Mouse (Mus musculus): ENCODE results near the gene Fam102a. TPM values are rescaled to one million over a fixed set of nuclear protein-coding genes. Genes with fewer than 3 reads are reported as not detected.
A peak's percentile ranks its signal among the peaks of the same experiment; 100 is the strongest.

Gene Fam102a
- polyA plus RNA-seq, 1 experiment from 2014 or later: 9.5 TPM

DNA sequence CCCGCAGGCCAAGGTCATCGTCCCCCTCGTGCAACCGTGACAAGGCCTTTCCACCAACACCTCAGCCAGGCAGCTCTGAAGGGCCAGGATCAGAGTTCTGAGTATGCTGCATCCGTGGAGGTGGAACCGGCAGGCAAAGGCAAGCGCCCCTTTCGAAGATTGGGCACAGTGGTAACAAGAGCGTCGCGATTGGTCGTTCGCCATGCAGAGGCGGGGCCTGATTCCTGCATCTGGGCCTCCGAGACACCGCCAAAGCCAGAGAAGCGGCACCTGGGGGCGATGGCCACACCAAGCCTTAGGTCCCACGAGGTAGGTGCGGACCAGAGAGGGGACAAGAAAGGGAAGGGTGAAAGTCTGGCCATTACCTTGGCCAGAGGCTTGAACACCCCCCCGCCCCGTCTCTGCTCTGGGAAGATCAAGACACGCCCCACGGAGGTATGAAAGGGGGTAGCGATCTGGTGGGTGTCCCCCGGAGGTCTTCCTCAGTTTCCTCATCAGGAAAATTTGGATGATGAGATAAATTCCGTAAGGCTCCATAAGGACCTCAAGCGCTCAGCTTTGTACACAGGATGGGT, 40.5 kb downstream of the Fam102a start, which contains the start of gene 9430097D07Rik:
TSS of gene 9430097D07Rik (minus strand) at position 99 of the 575 bp plus-strand sequence.
- H3K27me3 ChIP-seq: peaks cover 17% of the 10 kb centered on the region
- H3K4me2 ChIP-seq: peak within 1 kb of the TSS; percentile 94
- 5% methylated on average over 28 of the region's 28 CpGs for WGBS
- peak within 1 kb of the TSS; percentile 54 for H3K4me3 ChIP-seq
- H3K4me1 ChIP-seq (replicated peaks): peaks cover 29% of the 10 kb centered on the region
- no peaks in the 10 kb centered on the region for H3K9me3 ChIP-seq
- peak within 1 kb of the TSS; percentile 59 for H3K9ac ChIP-seq
- peak within 1 kb of the TSS; percentile 46 for H3K27ac ChIP-seq (replicated peaks)
- H3K36me3 ChIP-seq: no peaks in the 10 kb centered on the region
- ATAC-seq (ENCODE audit: low FRiP score, low read depth): peak; percentile 81

DNA sequence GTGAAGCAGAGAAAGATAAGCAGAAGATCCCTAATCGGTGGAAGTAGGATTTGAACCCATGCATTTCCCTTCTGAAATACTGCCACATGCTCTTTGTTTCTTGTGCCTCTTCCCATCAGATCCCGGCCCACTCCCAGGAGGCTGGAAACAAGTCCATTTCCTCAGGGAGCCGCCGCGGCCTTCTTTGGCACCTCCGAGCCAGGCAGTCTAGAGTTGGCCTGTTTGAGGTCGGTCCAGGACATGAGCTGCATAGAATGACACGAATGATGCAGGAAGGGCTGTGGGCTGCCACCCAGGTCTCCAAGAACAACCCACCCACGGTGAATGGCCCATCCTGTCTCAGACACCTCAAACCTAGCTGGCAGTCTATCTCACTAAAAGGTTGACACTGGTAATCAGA, 41.4 kb downstream of the Fam102a start:
- Histone ChIP-seq H3K9ac (0 out of 2 replicates have a peak overlapping the region, but pooled peaks have one; percentile 59), H3K4me1 (replicated peaks) (peaks cover 30% of the 10 kb centered on the region), H3K4me3 (peak overlapping the region; percentile 54; the same call in 1 of the 2 replicates), H3K36me3 (no peaks in the 10 kb centered on the region), H3K27me3 (peaks cover 17% of the 10 kb centered on the region), H3K4me2 (peak overlapping the region; percentile 94; the same call in 1 of the 2 replicates), H3K27ac (replicated peaks) (no peak overlapping the region), H3K9me3 (no peaks in the 10 kb centered on the region)
- 91% methylated on average over 9 of the region's 9 CpGs for WGBS
- ATAC-seq (ENCODE audit: low FRiP score, low read depth): no peak

DNA sequence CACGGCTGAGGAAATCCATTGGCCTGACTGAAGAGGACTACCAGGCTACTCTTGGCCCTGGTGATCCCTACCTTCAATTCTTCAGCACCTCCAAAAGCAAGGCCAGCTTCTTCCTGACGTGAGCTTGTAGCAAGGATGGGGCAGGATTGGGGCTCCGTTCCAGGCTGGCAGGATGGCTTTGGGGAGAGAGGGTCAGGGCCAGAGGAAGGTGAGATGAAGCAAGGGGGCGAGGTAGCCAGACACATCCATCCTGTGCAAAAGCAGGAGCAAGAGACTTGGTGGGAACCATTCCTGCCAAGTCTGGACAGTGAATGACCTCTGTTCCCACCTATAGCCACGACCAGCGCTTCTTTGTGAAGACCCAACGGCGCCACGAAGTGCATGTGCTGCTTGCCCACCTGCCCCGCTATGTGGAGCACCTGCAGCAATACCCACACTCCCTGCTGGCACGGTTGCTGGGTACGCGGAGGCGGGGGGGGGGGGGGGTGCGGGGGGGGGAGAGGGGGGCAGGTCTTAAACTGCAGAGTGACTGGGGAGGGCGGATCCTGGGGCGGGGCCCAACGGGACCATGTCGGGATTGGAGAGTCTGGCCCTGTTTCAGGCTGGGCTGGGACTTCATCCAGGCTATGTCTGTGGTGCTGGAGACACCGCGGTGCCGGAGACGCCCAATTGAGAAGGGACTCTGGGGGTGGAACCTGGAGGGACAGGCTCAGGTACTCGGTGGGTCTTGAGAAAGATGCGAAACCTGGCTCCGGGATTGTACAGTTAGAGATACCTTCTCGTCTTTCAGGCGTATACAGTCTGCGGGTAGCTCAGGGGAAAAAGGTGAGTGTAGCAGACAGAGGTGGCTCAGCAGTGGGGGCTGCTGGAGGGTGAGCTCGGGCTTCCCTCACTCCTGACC, 43.3 kb downstream of the Fam102a start:
- no peaks in the 10 kb centered on the region for H3K9me3 ChIP-seq
- no peak overlapping the region for H3K4me3 ChIP-seq
- H3K9ac ChIP-seq: no peak overlapping the region
- peaks cover 36% of the 10 kb centered on the region for H3K4me1 ChIP-seq (replicated peaks)
- no peaks in the 10 kb centered on the region for H3K36me3 ChIP-seq
- peaks cover 17% of the 10 kb centered on the region for H3K27me3 ChIP-seq
- H3K4me2 ChIP-seq: no peak overlapping the region
- 46% methylated on average over 25 of the region's 30 CpGs for WGBS
- H3K27ac ChIP-seq (replicated peaks): no peak overlapping the region
- ATAC-seq (ENCODE audit: low FRiP score, low read depth): no peak

DNA sequence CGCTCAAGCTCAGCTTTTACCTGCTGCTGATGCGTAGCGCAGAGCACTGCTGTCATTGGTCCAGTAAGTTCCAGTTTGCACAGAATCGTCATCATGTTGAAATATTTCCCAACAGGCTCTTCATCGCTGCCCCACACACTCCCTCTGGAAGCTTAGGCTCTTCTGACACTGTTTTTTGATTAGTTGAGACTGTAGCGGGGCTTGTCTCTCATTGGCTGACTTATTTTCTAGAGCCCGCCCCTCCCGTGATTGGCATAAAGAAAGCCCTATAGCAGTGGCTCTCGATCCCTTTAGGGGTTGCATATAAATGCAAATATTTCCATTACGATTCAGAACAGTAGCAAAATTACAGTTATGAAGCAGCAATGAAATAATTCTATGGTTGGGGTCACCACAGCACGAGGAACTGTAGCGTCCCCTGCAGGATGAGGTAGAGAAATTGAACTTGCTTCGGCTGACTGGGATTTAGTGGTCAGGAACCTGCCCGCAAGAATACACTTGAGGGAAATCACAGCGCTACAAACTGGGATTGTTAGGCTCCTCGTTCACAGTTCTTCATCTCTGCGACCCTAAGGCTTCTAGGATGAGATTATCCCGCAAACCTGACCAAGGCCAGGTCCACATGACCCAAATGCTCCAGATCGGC, 46.4 kb downstream of the Fam102a start:
- H3K4me3 ChIP-seq: peak overlapping the region; percentile 34
- H3K27ac ChIP-seq (replicated peaks): peak overlapping the region; percentile 39; the same call in 1 of the 2 replicates
- H3K9ac ChIP-seq: no peak overlapping the region
- H3K4me2 ChIP-seq: peak overlapping the region; percentile 50
- peaks cover 24% of the 10 kb centered on the region for H3K4me1 ChIP-seq (replicated peaks)
- H3K27me3 ChIP-seq: peaks cover 17% of the 10 kb centered on the region
- 26% methylated on average over 19 of the region's 19 CpGs for WGBS
- ATAC-seq (ENCODE audit: low FRiP score, low read depth): peak; percentile 60
- no peaks in the 10 kb centered on the region for H3K9me3 ChIP-seq
- no peaks in the 10 kb centered on the region for H3K36me3 ChIP-seq

DNA sequence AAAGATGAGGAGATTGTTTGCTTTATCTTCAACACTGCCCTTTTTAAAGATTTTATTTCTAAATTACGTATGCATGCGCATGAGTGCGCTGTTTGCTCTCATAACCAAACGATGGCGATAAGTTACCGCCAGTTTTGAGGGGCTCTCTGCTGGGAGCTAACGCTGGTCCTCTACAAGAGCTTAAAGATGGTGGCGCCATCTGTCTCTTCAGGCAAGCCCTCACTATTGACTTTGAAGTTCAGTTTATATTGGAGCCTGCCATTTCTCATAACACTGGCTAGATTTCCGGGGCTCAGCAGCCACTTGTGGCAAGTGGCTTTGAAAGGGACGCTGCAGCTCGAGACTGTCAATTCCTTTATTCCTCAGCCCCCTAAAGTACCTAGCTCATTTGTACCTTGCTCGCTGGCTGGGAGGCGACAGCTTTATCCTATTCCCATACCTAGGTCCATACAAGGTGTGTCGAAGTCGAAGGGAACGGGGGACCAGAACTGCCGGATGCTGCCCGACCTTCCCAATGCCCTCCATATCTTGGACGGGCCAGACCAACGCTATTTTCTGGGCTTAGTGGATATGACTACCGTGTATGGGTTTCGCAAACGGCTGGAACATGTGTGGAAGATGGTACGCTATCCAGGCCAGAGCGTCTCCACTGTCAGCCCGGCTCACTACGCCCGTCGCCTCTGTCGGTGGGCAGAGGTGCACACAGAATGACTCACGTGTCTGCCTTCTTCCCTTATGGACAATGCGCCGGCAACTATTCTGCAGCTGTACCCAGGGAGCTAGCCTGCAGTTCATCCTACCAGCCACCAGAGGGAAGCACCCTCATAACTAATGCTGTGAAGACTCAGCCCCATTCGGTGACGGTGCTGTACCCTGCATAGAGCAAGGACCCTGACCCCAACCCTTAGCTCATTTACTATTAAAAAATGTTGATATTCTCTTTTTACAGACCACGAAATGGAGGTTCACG, 48.0 kb downstream of the Fam102a start:
- 14% methylated on average over 37 of the region's 37 CpGs for WGBS

DNA sequence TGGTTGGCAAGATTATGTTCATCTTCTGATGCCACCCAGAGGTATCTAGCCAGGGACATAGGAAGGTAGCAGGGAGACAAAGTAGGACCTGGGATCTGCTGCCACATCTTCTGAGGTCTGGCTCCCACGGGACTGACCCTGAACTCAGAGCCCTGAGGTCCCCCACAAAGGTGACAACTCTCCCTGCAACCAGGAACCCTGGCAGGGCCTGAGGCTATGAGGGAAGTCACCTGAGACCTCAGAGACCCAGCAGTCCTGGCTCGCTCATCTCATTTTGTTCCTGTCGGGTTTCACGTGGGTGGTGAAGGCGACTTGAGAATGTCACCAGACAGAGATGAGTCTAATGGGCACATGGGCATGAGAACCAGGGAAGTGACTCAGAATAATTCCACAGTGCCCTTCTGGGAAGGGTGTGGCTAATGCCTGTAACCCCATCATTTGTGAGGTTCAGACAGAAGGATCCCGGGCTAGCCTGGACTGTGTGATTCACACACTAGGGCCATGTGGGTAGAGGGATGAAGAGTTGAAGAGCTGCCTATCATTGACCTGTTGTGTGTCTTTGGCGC, 50.1 kb downstream of the Fam102a start:
- ATAC-seq (ENCODE audit: low FRiP score, low read depth): no peak
- Histone ChIP-seq H3K27ac (replicated peaks) (no peak overlapping the region), H3K27me3 (no peaks in the 10 kb centered on the region), H3K4me1 (replicated peaks) (peaks cover 57% of the 10 kb centered on the region), H3K9me3 (no peaks in the 10 kb centered on the region), H3K36me3 (no peaks in the 10 kb centered on the region), H3K4me2 (no peak overlapping the region), H3K9ac (no peak overlapping the region), H3K4me3 (no peak overlapping the region)
- WGBS: 83% methylated on average over 7 of the region's 7 CpGs

More for the DNA sequence above, 48.0 kb downstream of the Fam102a start:
- H3K9ac ChIP-seq: peak overlapping the region; percentile 6; the same call in 1 of the 2 replicates
- peaks cover 38% of the 10 kb centered on the region for H3K4me1 ChIP-seq (replicated peaks)
- ATAC-seq (ENCODE audit: low FRiP score, low read depth): peak; percentile 73
- H3K27ac ChIP-seq (replicated peaks): peak overlapping the region; percentile 58
- no peaks in the 10 kb centered on the region for H3K9me3 ChIP-seq
- peak overlapping the region; percentile 56 for H3K4me2 ChIP-seq
- peak overlapping the region; percentile 19 for H3K4me3 ChIP-seq
- peaks cover 9% of the 10 kb centered on the region for H3K27me3 ChIP-seq
- no peaks in the 10 kb centered on the region for H3K36me3 ChIP-seq

DNA sequence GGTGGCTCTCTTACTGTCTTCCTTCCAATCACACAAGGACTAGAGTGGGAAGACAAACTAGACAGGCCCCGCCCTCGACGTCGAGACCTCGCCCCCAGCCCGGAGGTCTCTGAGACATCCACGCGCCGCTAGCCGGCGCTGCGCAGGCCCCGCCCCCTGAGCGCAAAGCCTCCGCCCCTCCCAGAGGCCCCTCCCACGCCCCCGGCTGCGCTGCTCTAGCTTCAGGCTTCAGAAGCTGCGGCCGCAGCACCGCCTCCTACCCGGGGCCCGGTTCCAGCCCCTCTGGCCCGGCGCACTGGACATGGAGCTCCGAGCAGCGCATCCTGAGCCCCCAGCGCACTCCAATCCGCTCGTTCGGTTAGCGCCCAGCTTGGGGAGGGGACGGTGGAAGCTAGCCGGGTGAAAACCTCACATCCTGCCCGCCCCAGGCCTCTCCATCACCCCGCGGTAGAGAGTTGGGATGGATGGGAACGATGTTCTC, 51.8 kb downstream of the Fam102a start, which contains the start of gene St6galnac4:
TSS of gene St6galnac4 (plus strand) at position 225 of the 481 bp plus-strand sequence.
- H3K36me3 ChIP-seq: no peaks in the 10 kb centered on the region
- peak; percentile 83 for ATAC-seq (ENCODE audit: low FRiP score, low read depth)
- under 1% methylated on average over 38 of the region's 38 CpGs for WGBS
- peak within 1 kb of the TSS; percentile 50 for H3K27ac ChIP-seq (replicated peaks)
- peaks cover 52% of the 10 kb centered on the region for H3K4me1 ChIP-seq (replicated peaks)
- peak within 1 kb of the TSS; percentile 60 for H3K4me3 ChIP-seq
- H3K27me3 ChIP-seq: no peaks in the 10 kb centered on the region
- H3K9ac ChIP-seq: peak within 1 kb of the TSS; percentile 65
- peak within 1 kb of the TSS; percentile 70 for H3K4me2 ChIP-seq
- no peaks in the 10 kb centered on the region for H3K9me3 ChIP-seq

DNA sequence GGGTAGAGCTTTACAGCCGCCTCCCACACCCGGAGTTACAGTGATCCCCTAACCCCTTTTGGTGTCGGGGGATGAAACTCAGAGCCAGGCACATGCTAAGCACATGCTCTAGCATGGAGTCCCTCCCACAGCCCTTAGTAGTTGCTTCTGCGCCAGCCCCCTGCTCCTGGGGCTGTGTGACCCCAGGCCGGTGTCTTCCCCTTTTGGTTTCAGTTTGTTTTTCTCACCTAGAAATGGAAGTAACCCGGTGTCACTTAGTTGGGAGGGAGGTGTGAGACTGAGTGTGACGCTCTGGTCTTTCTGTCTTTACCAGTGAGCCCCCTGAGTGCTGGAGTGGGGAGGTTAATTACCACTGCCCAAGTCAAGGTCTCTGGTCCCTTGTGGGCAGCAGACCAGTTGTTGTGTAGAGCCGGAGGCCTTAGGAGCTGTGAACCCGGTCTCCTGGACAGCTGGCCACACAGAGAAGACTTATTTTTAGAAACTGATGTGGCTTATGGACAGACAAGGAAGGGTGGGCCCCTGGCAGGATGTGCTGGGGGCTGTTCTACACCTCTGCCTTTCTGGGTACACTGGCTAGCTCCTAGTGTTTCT, 52.7 kb downstream of the Fam102a start:
- no peak for ATAC-seq (ENCODE audit: low FRiP score, low read depth)
- Histone ChIP-seq H3K4me1 (replicated peaks) (peaks cover 45% of the 10 kb centered on the region), H3K4me2 (peak overlapping the region; percentile 70), H3K36me3 (no peaks in the 10 kb centered on the region), H3K4me3 (peak overlapping the region; percentile 60), H3K27ac (replicated peaks) (no peak overlapping the region), H3K27me3 (no peaks in the 10 kb centered on the region), H3K9ac (peak overlapping the region; percentile 65), H3K9me3 (no peaks in the 10 kb centered on the region)
- WGBS: 53% methylated on average over 9 of the region's 9 CpGs

DNA sequence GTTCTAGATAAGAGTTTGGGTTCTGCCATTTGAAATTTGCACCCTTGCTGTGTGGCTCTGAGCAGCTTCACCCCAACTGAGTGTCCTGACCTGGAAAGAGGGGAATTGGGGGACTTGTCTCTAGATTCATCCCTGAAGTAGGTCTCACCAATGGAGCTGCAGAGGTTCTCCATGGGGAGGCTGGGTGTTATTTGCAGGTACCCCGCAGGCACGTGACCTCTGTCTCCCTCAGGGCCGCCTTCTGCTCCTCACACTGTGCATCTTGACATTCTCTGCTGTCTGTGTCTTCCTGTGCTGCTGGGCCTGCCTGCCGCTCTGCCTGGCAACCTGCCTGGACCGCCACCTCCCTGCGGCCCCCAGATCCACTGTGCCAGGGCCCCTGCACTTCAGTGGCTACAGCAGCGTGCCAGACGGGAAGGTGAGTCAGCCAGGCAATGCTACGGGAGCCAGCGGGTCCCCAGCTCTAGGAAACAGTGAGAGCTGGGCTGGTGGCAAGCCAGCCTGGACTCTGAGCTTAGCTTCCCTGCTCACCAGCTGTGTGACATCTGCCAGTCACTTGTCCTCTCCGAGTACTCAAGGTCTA, 54.2 kb downstream of the Fam102a start:
- Histone ChIP-seq H3K27ac (replicated peaks) (peak overlapping the region; percentile 42; the same call in 1 of the 2 replicates), H3K4me3 (no peak overlapping the region), H3K27me3 (no peaks in the 10 kb centered on the region), H3K9me3 (no peaks in the 10 kb centered on the region), H3K36me3 (peaks cover 5% of the 10 kb centered on the region; the same call in 1 of the 2 replicates), H3K4me2 (peak overlapping the region; percentile 5; the same call in 1 of the 2 replicates), H3K4me1 (replicated peaks) (peaks cover 40% of the 10 kb centered on the region), H3K9ac (no peak overlapping the region)
- WGBS: 52% methylated on average over 11 of the region's 11 CpGs
- ATAC-seq (ENCODE audit: low FRiP score, low read depth): no peak

DNA sequence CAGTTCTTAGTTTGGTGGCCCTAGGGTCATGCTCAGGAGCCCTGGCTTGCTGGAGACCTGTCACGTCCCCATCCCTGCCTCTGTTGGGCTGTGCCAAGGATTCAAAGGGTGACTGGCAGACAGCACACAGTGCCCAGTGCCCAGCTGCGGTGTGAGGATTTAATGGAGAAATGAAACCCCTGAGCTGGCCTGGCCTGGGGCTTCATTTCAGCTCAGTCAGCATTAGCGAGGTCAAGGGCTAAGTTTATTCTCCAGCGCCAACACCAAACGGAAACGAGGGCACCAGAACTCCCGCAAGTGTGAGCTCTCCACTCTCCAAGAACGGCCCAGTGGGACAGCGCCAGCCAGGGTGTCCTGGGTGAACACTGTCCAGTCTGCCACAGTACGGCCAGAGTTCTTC, 55.1 kb downstream of the Fam102a start:
- H3K36me3 ChIP-seq: peaks cover 12% of the 10 kb centered on the region; the same call in 1 of the 2 replicates
- no peak overlapping the region for H3K4me2 ChIP-seq
- H3K9me3 ChIP-seq: no peaks in the 10 kb centered on the region
- H3K27me3 ChIP-seq: no peaks in the 10 kb centered on the region
- no peak overlapping the region for H3K4me3 ChIP-seq
- H3K4me1 ChIP-seq (replicated peaks): peaks cover 40% of the 10 kb centered on the region
- 85% methylated on average over 10 of the region's 10 CpGs for WGBS
- H3K27ac ChIP-seq (replicated peaks): no peak overlapping the region
- no peak overlapping the region for H3K9ac ChIP-seq
- ATAC-seq (ENCODE audit: low FRiP score, low read depth): no peak
